Mouse (Mus musculus): ENCODE data around the gene Il12rb2. TPM values are rescaled to one million over a fixed set of nuclear protein-coding genes. Genes with fewer than 3 reads are reported as not detected.
A peak's percentile ranks its signal among the peaks of the same experiment; 100 is the strongest.

Gene Il12rb2
- polyA plus RNA-seq, 1 experiment from 2014 or later: 0.09 TPM

- H3K9me3 ChIP-seq: no peaks in the 10 kb centered on the region
- no peak overlapping the region for H3K4me2 ChIP-seq
- no peak overlapping the region for H3K4me3 ChIP-seq (replicated peaks)
- ATAC-seq (ENCODE audit: insufficient read depth, low FRiP score, low read depth): no peak
- no peaks in the 10 kb centered on the region for H3K27me3 ChIP-seq (replicated peaks)
- WGBS: 78% methylated on average over 8 of the region's 8 CpGs
- no peaks in the 10 kb centered on the region for H3K36me3 ChIP-seq
- H3K27ac ChIP-seq: no peak overlapping the region
- H3K9ac ChIP-seq: no peak overlapping the region
- H3K4me1 ChIP-seq: no peaks in the 10 kb centered on the region
These were observed 58.1 kb downstream of the Il12rb2 start for GRCm38 (mm10) chr6:67317827-67318338.

GRCm38 (mm10) chr6:67317068-67317467, 58.9 kb downstream of the Il12rb2 start:
- Histone ChIP-seq H3K4me2 (no peak overlapping the region), H3K27ac (no peak overlapping the region), H3K9ac (no peak overlapping the region), H3K27me3 (replicated peaks) (no peaks in the 10 kb centered on the region), H3K4me3 (replicated peaks) (no peak overlapping the region), H3K4me1 (no peaks in the 10 kb centered on the region), H3K36me3 (no peaks in the 10 kb centered on the region), H3K9me3 (no peaks in the 10 kb centered on the region)
- no peak for ATAC-seq (ENCODE audit: insufficient read depth, low FRiP score, low read depth)
- 48% methylated on average over 5 of the region's 5 CpGs for WGBS

GRCm38 (mm10) chr6:67314697-67315096, 61.3 kb downstream of the Il12rb2 start:
- no peaks in the 10 kb centered on the region for H3K36me3 ChIP-seq
- ATAC-seq (ENCODE audit: insufficient read depth, low FRiP score, low read depth): peak; percentile 63
- no peaks in the 10 kb centered on the region for H3K9me3 ChIP-seq
- H3K27ac ChIP-seq: no peak overlapping the region
- no peak overlapping the region for H3K9ac ChIP-seq
- H3K4me2 ChIP-seq: no peak overlapping the region
- no peaks in the 10 kb centered on the region for H3K4me1 ChIP-seq
- WGBS: 76% methylated on average over 1 of the region's 1 CpGs
- no peaks in the 10 kb centered on the region for H3K27me3 ChIP-seq (replicated peaks)
- H3K4me3 ChIP-seq (replicated peaks): no peak overlapping the region

- H3K9ac ChIP-seq: no peak overlapping the region
- WGBS: 76% methylated on average over 3 of the region's 3 CpGs
- no peak overlapping the region for H3K27ac ChIP-seq
- H3K9me3 ChIP-seq: no peaks in the 10 kb centered on the region
- no peaks in the 10 kb centered on the region for H3K4me1 ChIP-seq
- H3K4me3 ChIP-seq (replicated peaks): no peak overlapping the region
- no peaks in the 10 kb centered on the region for H3K27me3 ChIP-seq (replicated peaks)
- ATAC-seq (ENCODE audit: insufficient read depth, low FRiP score, low read depth): no peak
- H3K4me2 ChIP-seq: no peak overlapping the region
- no peaks in the 10 kb centered on the region for H3K36me3 ChIP-seq
These were observed 66.2 kb downstream of the Il12rb2 start for GRCm38 (mm10) chr6:67309752-67310151.

- Histone ChIP-seq H3K4me3 (replicated peaks) (no peak overlapping the region), H3K4me1 (no peaks in the 10 kb centered on the region), H3K4me2 (no peak overlapping the region), H3K9me3 (no peaks in the 10 kb centered on the region), H3K36me3 (no peaks in the 10 kb centered on the region), H3K27ac (no peak overlapping the region), H3K27me3 (replicated peaks) (no peaks in the 10 kb centered on the region), H3K9ac (no peak overlapping the region)
- ATAC-seq (ENCODE audit: insufficient read depth, low FRiP score, low read depth): no peak
- WGBS: 78% methylated on average over 3 of the region's 3 CpGs
These were observed 67.0 kb downstream of the Il12rb2 start for GRCm38 (mm10) chr6:67308994-67309393.

- no peak for ATAC-seq (ENCODE audit: insufficient read depth, low FRiP score, low read depth)
- Histone ChIP-seq H3K9me3 (no peaks in the 10 kb centered on the region), H3K9ac (no peak overlapping the region), H3K4me1 (no peaks in the 10 kb centered on the region; the same call in 1 of the 2 replicates), H3K4me3 (replicated peaks) (no peak overlapping the region), H3K27me3 (replicated peaks) (no peaks in the 10 kb centered on the region), H3K4me2 (no peak overlapping the region), H3K36me3 (no peaks in the 10 kb centered on the region), H3K27ac (no peak overlapping the region)
- 72% methylated on average over 10 of the region's 10 CpGs for WGBS
These were observed 72.8 kb downstream of the Il12rb2 start for GRCm38 (mm10) chr6:67303210-67303609.

- H3K4me3 ChIP-seq (replicated peaks): no peak overlapping the region
- H3K27me3 ChIP-seq (replicated peaks): no peaks in the 10 kb centered on the region
- H3K27ac ChIP-seq: no peak overlapping the region
- H3K36me3 ChIP-seq: no peaks in the 10 kb centered on the region
- no peaks in the 10 kb centered on the region; the same call in 1 of the 2 replicates for H3K4me1 ChIP-seq
- ATAC-seq (ENCODE audit: insufficient read depth, low FRiP score, low read depth): no peak
- H3K9ac ChIP-seq: no peak overlapping the region
- H3K9me3 ChIP-seq: no peaks in the 10 kb centered on the region
- 70% methylated on average over 4 of the region's 4 CpGs for WGBS
- H3K4me2 ChIP-seq: no peak overlapping the region
These were observed 73.5 kb downstream of the Il12rb2 start for GRCm38 (mm10) chr6:67302471-67302870.

- Histone ChIP-seq H3K4me3 (replicated peaks) (no peak overlapping the region), H3K27me3 (replicated peaks) (no peaks in the 10 kb centered on the region), H3K9ac (no peak overlapping the region), H3K4me1 (no peaks in the 10 kb centered on the region; the same call in 1 of the 2 replicates), H3K4me2 (no peak overlapping the region), H3K36me3 (no peaks in the 10 kb centered on the region), H3K27ac (0 out of 2 replicates have a peak overlapping the region, but pooled peaks have one; percentile 0), H3K9me3 (no peaks in the 10 kb centered on the region)
- 0 out of 2 replicates have a peak, but pooled peaks have one; percentile 28 for ATAC-seq (ENCODE audit: insufficient read depth, low FRiP score, low read depth)
- WGBS: 91% methylated on average over 3 of the region's 3 CpGs
These were observed 74.8 kb downstream of the Il12rb2 start for GRCm38 (mm10) chr6:67301230-67301629.

GRCm38 (mm10) chr6:67300710-67301163, 75.3 kb downstream of the Il12rb2 start:
- H3K4me2 ChIP-seq: no peak overlapping the region

GRCm38 (mm10) chr6:67300300-67300699, 75.7 kb downstream of the Il12rb2 start:
- H3K27me3 ChIP-seq (replicated peaks): no peaks in the 10 kb centered on the region
- H3K4me2 ChIP-seq: no peak overlapping the region
- H3K27ac ChIP-seq: peak overlapping the region; percentile 27
- 36% methylated on average over 4 of the region's 4 CpGs for WGBS
- H3K36me3 ChIP-seq: no peaks in the 10 kb centered on the region
- no peak overlapping the region for H3K9ac ChIP-seq
- no peaks in the 10 kb centered on the region for H3K9me3 ChIP-seq
- ATAC-seq (ENCODE audit: insufficient read depth, low FRiP score, low read depth): peak; percentile 57; the same call in 1 of the 2 replicates
- no peak overlapping the region for H3K4me3 ChIP-seq (replicated peaks)
- no peaks in the 10 kb centered on the region; the same call in 1 of the 2 replicates for H3K4me1 ChIP-seq

More at GRCm38 (mm10) chr6:67300710-67301163, 75.3 kb downstream of the Il12rb2 start:
- no peaks in the 10 kb centered on the region for H3K36me3 ChIP-seq
- no peak overlapping the region for H3K4me3 ChIP-seq (replicated peaks)
- WGBS: 30% methylated on average over 6 of the region's 6 CpGs
- no peaks in the 10 kb centered on the region for H3K9me3 ChIP-seq
- ATAC-seq (ENCODE audit: insufficient read depth, low FRiP score, low read depth): peak; percentile 57; the same call in 1 of the 2 replicates
- H3K4me1 ChIP-seq: no peaks in the 10 kb centered on the region; the same call in 1 of the 2 replicates
- H3K27ac ChIP-seq: peak overlapping the region; percentile 27
- no peaks in the 10 kb centered on the region for H3K27me3 ChIP-seq (replicated peaks)
- no peak overlapping the region for H3K9ac ChIP-seq

- Histone ChIP-seq H3K36me3 (no peaks in the 10 kb centered on the region), H3K9me3 (no peaks in the 10 kb centered on the region), H3K27me3 (replicated peaks) (no peaks in the 10 kb centered on the region), H3K9ac (no peak overlapping the region), H3K4me3 (replicated peaks) (no peak overlapping the region), H3K27ac (no peak overlapping the region), H3K4me1 (no peaks in the 10 kb centered on the region; the same call in 1 of the 2 replicates), H3K4me2 (no peak overlapping the region)
- 78% methylated on average over 5 of the region's 5 CpGs for WGBS
- no peak for ATAC-seq (ENCODE audit: insufficient read depth, low FRiP score, low read depth)
These were observed 77.2 kb downstream of the Il12rb2 start for GRCm38 (mm10) chr6:67298742-67299141.

- Histone ChIP-seq H3K27ac (no peak overlapping the region), H3K36me3 (no peaks in the 10 kb centered on the region), H3K27me3 (replicated peaks) (no peaks in the 10 kb centered on the region), H3K9me3 (no peaks in the 10 kb centered on the region), H3K4me2 (no peak overlapping the region), H3K9ac (no peak overlapping the region), H3K4me1 (no peaks in the 10 kb centered on the region), H3K4me3 (replicated peaks) (no peak overlapping the region)
- 55% methylated on average over 5 of the region's 5 CpGs for WGBS
- no peak for ATAC-seq (ENCODE audit: insufficient read depth, low FRiP score, low read depth)
These were observed 79.9 kb downstream of the Il12rb2 start for GRCm38 (mm10) chr6:67296126-67296525.

Measured in stomach, embryonic 15.5 days (tissue).